In genomic region chr1:24633553-24634132, GRCm38 (mm10) we compare ENCODE assay signal across 8 mouse cellular contexts. TPM values are rescaled to one million over a fixed set of nuclear protein-coding genes. Genes with fewer than 3 reads are reported as not detected.
DNase-seq lines count a peak whose midpoint lies in the region; ATAC-seq and TF ChIP-seq lines count a peak whose summit lies in the region.

No protein-coding gene starts in this region.

- no peak for TF ChIP-seq EP300 in CH12.LX (IDR thresholded peaks at IDR 0.05; ENCODE audit: low read length)
- no peak for TF ChIP-seq EP300 in stomach, postnatal 0 days (optimal IDR thresholded peaks at IDR 0.05)

- ATAC-seq in common myeloid progenitor, adult 5-6 weeks (replicated peaks; ENCODE audit: low read depth, poor library complexity, severe bottlenecking): peak; percentile 93
- ATAC-seq in hindbrain, embryonic 15.5 days (ENCODE audit: low FRiP score, low read depth): no peak
- no peak for ATAC-seq in limb, embryonic 11.5 days (ENCODE audit: insufficient number of reproducible peaks, low FRiP score, low TSS enrichment, low read depth)
- no peak for ATAC-seq in stomach, postnatal 0 days (ENCODE audit: low FRiP score, low TSS enrichment)

- H3K79me2 ChIP-seq in CH12.LX (replicated peaks; ENCODE audit: control insufficient read depth, extremely low read depth, insufficient read depth, poor library complexity, severe bottlenecking): no peaks in the 10 kb centered on the region

- peak overlapping the region; percentile 55 for H3K4me3 ChIP-seq in gastrocnemius, adult 2 months
- no peak overlapping the region for H3K4me3 ChIP-seq in CH12.LX (replicated peaks in 1 of 3; ENCODE audit: low read depth in 2 of 3, low read length in 2 of 3, poor library complexity in 1 of 3)
- no peak overlapping the region for H3K4me3 ChIP-seq in hindbrain, embryonic 15.5 days
- H3K4me3 ChIP-seq in limb, embryonic 11.5 days (ENCODE audit: low read depth, low read length): no peak overlapping the region
- no peak overlapping the region for H3K4me3 ChIP-seq in stomach, postnatal 0 days (ENCODE audit: low read depth, low read length)

- H3K27ac ChIP-seq in gastrocnemius, adult 2 months: no peak overlapping the region
- no peak overlapping the region for H3K27ac ChIP-seq in CH12.LX (ENCODE audit: insufficient read depth, low read depth)
- H3K27ac ChIP-seq in hindbrain, embryonic 15.5 days (replicated peaks): no peak overlapping the region
- H3K27ac ChIP-seq in limb, embryonic 11.5 days (replicated peaks; ENCODE audit: low read depth, low read length): no peak overlapping the region
- H3K27ac ChIP-seq in stomach, postnatal 0 days (replicated peaks): no peak overlapping the region

- H3K4me1 ChIP-seq in CH12.LX (ENCODE audit: control insufficient read depth in 1 of 2, insufficient read depth in 2 of 2): no peaks in the 10 kb centered on the region
- H3K4me1 ChIP-seq in hindbrain, embryonic 15.5 days (replicated peaks): no peaks in the 10 kb centered on the region
- H3K4me1 ChIP-seq in limb, embryonic 11.5 days (ENCODE audit: control insufficient read depth, insufficient read depth, low read length): no peaks in the 10 kb centered on the region
- no peaks in the 10 kb centered on the region for H3K4me1 ChIP-seq in stomach, postnatal 0 days (replicated peaks; ENCODE audit: control insufficient read depth, insufficient read depth)

- H3K27me3 ChIP-seq in CH12.LX (replicated peaks): no peaks in the 10 kb centered on the region
- no peaks in the 10 kb centered on the region for H3K27me3 ChIP-seq in hindbrain, embryonic 15.5 days
- no peaks in the 10 kb centered on the region for H3K27me3 ChIP-seq in limb, embryonic 11.5 days (ENCODE audit: control insufficient read depth, insufficient read depth, low read length)
- H3K27me3 ChIP-seq in stomach, postnatal 0 days (ENCODE audit: control insufficient read depth, insufficient read depth, low read length): no peaks in the 10 kb centered on the region

- dilution Hi-C loops in CH12.LX (cut with MboI; ENCODE audit: extremely low pct_ligation_motif_present, extremely low pct_unique_long_range_greater_than_20kb, low sequenced_read_pairs): no loop called here

- H3K4me2 ChIP-seq in CH12.LX (ENCODE audit: insufficient read depth, low read depth, poor library complexity, severe bottlenecking): peak overlapping the region; percentile 16; the same call in 1 of the 2 replicates
- H3K4me2 ChIP-seq in hindbrain, embryonic 15.5 days: peak overlapping the region; percentile 23; the same call in 1 of the 2 replicates
- no peak overlapping the region for H3K4me2 ChIP-seq in limb, embryonic 11.5 days (ENCODE audit: low read depth, severe bottlenecking)
- H3K4me2 ChIP-seq in stomach, postnatal 0 days (replicated peaks; ENCODE audit: low read depth): no peak overlapping the region

- WGBS in hindbrain, embryonic 15.5 days: 43% methylated on average over 14 of the region's 14 CpGs
- 41% methylated on average over 14 of the region's 14 CpGs for WGBS in limb, embryonic 11.5 days
- 28% methylated on average over 14 of the region's 14 CpGs for WGBS in stomach, postnatal 0 days

- no peak overlapping the region for H3K9ac ChIP-seq in CH12.LX (ENCODE audit: insufficient read depth, low read depth)
- no peak overlapping the region for H3K9ac ChIP-seq in hindbrain, embryonic 15.5 days
- H3K9ac ChIP-seq in limb, embryonic 11.5 days (ENCODE audit: low read length): no peak overlapping the region
- H3K9ac ChIP-seq in stomach, postnatal 0 days (ENCODE audit: low read length): no peak overlapping the region

- H3K36me3 ChIP-seq in CH12.LX (replicated peaks in 1 of 2; ENCODE audit: control insufficient read depth in 1 of 2, insufficient read depth in 1 of 2, low read length in 1 of 2): no peaks in the 10 kb centered on the region
- H3K36me3 ChIP-seq in hindbrain, embryonic 15.5 days: no peaks in the 10 kb centered on the region
- no peaks in the 10 kb centered on the region for H3K36me3 ChIP-seq in limb, embryonic 11.5 days (ENCODE audit: control insufficient read depth, insufficient read depth, low read length)
- H3K36me3 ChIP-seq in stomach, postnatal 0 days (ENCODE audit: control insufficient read depth, insufficient read depth, low read length): no peaks in the 10 kb centered on the region

- intact Hi-C loops in gastrocnemius, adult 2 months (cut with DNase I): loop anchor here (2.0 kb wide), 1 partner anchor 255 kb away; no protein-coding TSS in a partner anchor

- H3K9me3 ChIP-seq in CH12.LX (replicated peaks; ENCODE audit: low read length): no peaks in the 10 kb centered on the region
- H3K9me3 ChIP-seq in hindbrain, embryonic 15.5 days: no peaks in the 10 kb centered on the region
- H3K9me3 ChIP-seq in limb, embryonic 11.5 days (ENCODE audit: control insufficient read depth, low read length): no peaks in the 10 kb centered on the region
- no peaks in the 10 kb centered on the region for H3K9me3 ChIP-seq in stomach, postnatal 0 days (ENCODE audit: control insufficient read depth, low read length)

- in situ Hi-C loops in CH12.LX (cut with MboI; ENCODE audit: low pct_ligation_motif_present, low pct_unique_long_range_greater_than_20kb, low sequenced_read_pairs): no loop called here

- no peak for DNase-seq in gastrocnemius, adult 2 months
- no peak for DNase-seq in gastrocnemius, postnatal 10 days
- DNase-seq in CH12.LX (ENCODE audit: extremely low read depth): peak; percentile 33
- peak; percentile 28 for DNase-seq in limb, embryonic 11.5 days (ENCODE audit: low spot score)
- DNase-seq in stomach, postnatal 0 days (ENCODE audit: low spot score): no peak
- no peak for DNase-seq in testis, postnatal 10 days (ENCODE audit: low spot score)

- peak; percentile 57 for TF ChIP-seq RAD21 in CH12.LX (IDR thresholded peaks at IDR 0.05; ENCODE audit: low read depth, low read length)

- TF ChIP-seq CTCF in gastrocnemius, adult 2 months (IDR thresholded peaks at IDR 0.05): peak; percentile 82
- TF ChIP-seq CTCF in CH12.LX (conservative IDR thresholded peaks at IDR 0.05 in 1 of 2, IDR thresholded peaks at IDR 0.05 in 1 of 2; ENCODE audit: low read depth in 2 of 2, low read length in 2 of 2): peak; percentile 72 to 80
- TF ChIP-seq CTCF in stomach, postnatal 0 days (IDR thresholded peaks at IDR 0.05; ENCODE audit: low read depth): peak; percentile 78

- no peak for TF ChIP-seq POLR2A in CH12.LX (IDR thresholded peaks at IDR 0.05; ENCODE audit: low read depth, low read length)

TF ChIP-seq in CH12.LX, 34 proteins besides CTCF, POLR2A, EP300 and RAD21:
- TF ChIP-seq USF1 (IDR thresholded peaks at IDR 0.05; ENCODE audit: low read depth, low read length) (no peak), NRF1 (IDR thresholded peaks at IDR 0.05; ENCODE audit: low read depth, low read length) (no peak), SMC3 (IDR thresholded peaks at IDR 0.05; ENCODE audit: low read depth, low read length) (peak; percentile 70), MAZ (IDR thresholded peaks at IDR 0.05; ENCODE audit: low read depth, low read length) (no peak), USF2 (conservative IDR thresholded peaks at IDR 0.05; ENCODE audit: low read depth, low read length) (no peak), ETS1 (conservative IDR thresholded peaks at IDR 0.05; ENCODE audit: low read depth, low read length) (no peak), POLR2AphosphoS2 (IDR thresholded peaks at IDR 0.05; ENCODE audit: low read depth, low read length) (no peak), JUN (IDR thresholded peaks at IDR 0.05; ENCODE audit: insufficient read depth, low read depth, low read length) (no peak), NELFE (IDR thresholded peaks at IDR 0.05; ENCODE audit: low read depth, low read length) (no peak)
TF ChIP-seq in CH12.LX: peak in this region for 1.

RNA-seq across cellular contexts. Expression of gene Lmbrd1, which starts 44.8 kb away (rescaled TPM):
- total RNA-seq in gastrocnemius, adult 2 months (2021): 10 to 100 TPM; 33.6 to 35.5 TPM
- total RNA-seq in gastrocnemius, postnatal 10 days (2021): 10 to 100 TPM; 30.3 to 30.4 TPM
- total RNA-seq in CH12.LX (2012; rRNA removed): 8.6 and 10.5 TPM in 2 replicates
- 13.0 and 21.2 TPM in 2 replicates for total RNA-seq in CH12.LX (2014; rRNA removed)
- 13.0 and 17.3 TPM in 2 replicates for polyA plus RNA-seq in CH12.LX (2012; ENCODE audit: insufficient read length, low read depth)
- total RNA-seq in common myeloid progenitor, adult 5-6 weeks (2017): 17.3 and 23.2 TPM in 2 replicates
- 47.1 and 48.1 TPM in 2 replicates for polyA plus RNA-seq in hindbrain, embryonic 15.5 days (2015; fragmentation: Nextera tagmentation; extraction: Ambion mirVana)
- 21.2 and 25.1 TPM in 2 replicates for polyA plus RNA-seq in limb, embryonic 11.5 days (2014; fragmentation: Nextera tagmentation; extraction: Ambion mirVana)
- 33.6 and 35.2 TPM in 2 replicates for polyA plus RNA-seq in stomach, postnatal 0 days (2015; fragmentation: Nextera tagmentation; extraction: Ambion mirVana)

RNA-seq across cellular contexts. Expression of gene Col19a1, which starts 46.4 kb away (rescaled TPM):
- total RNA-seq in gastrocnemius, adult 2 months (2021): 1 to 10 TPM in 1 of 2 experiments, under 1 TPM in 1; 0.50 to 2.0 TPM
- total RNA-seq in gastrocnemius, postnatal 10 days (2021): 1 to 10 TPM; 7.5 to 7.8 TPM
- not detected in 2 replicates for total RNA-seq in CH12.LX (2012; rRNA removed)
- not detected in 2 replicates for total RNA-seq in CH12.LX (2014; rRNA removed)
- polyA plus RNA-seq in CH12.LX (2012; ENCODE audit: insufficient read length, low read depth): not detected in 2 replicates
- 0.34 and 0.55 TPM in 2 replicates for total RNA-seq in common myeloid progenitor, adult 5-6 weeks (2017)
- polyA plus RNA-seq in hindbrain, embryonic 15.5 days (2015; fragmentation: Nextera tagmentation; extraction: Ambion mirVana): 2.1 and 2.3 TPM in 2 replicates
- polyA plus RNA-seq in limb, embryonic 11.5 days (2014; fragmentation: Nextera tagmentation; extraction: Ambion mirVana): 0.61 and 0.87 TPM in 2 replicates
- polyA plus RNA-seq in stomach, postnatal 0 days (2015; fragmentation: Nextera tagmentation; extraction: Ambion mirVana): 3.6 and 4.0 TPM in 2 replicates

Comparison
In these comparisons a context has a peak if more than half of its experiments do, and no peak if none do; other contexts are left out.
1. DNase-seq: peak in CH12.LX (single experiment) and limb, embryonic 11.5 days (single experiment); none in gastrocnemius, adult 2 months (single experiment), gastrocnemius, postnatal 10 days (single experiment), stomach, postnatal 0 days (single experiment) and testis, postnatal 10 days (single experiment).
2. H3K4me2 ChIP-seq: peak in CH12.LX (single experiment) and hindbrain, embryonic 15.5 days (single experiment); none in limb, embryonic 11.5 days (single experiment) and stomach, postnatal 0 days (single experiment).
3. Peak in every context shown above with its lines, with median percentiles within 50 percentile points of each other: CTCF ChIP-seq.